Mouse (Mus musculus) kidney, embryonic 15.5 days (tissue): ENCODE data around the gene Dennd5b. TPM values are rescaled to one million over a fixed set of nuclear protein-coding genes. Genes with fewer than 3 reads are reported as not detected.
"Not testable (repeated sequence)": the region's sequence is repeated elsewhere in the genome, so short reads cannot be mapped to it uniquely, and the experiment has no call there.

Experiments
- ATAC-seq: fragments of 200-750 bp; cut with Nextera tagmentation; replicated peaks from 2 replicates; pipeline ENCODE4 v1.8.0; 2017; ENCODE audit warnings: moderate TSS enrichment; ENCODE audit not compliant: low FRiP score
- H3K27ac ChIP-seq: fragments of 300-500 bp; sonication (generic); 2 replicates; pipeline ENCODE4 v1.5.1; 2015; ENCODE audit warnings: mild to moderate bottlenecking, inconsistent platforms
- H3K27me3 ChIP-seq: fragments of 300-500 bp; sonication (generic); 2 replicates; pipeline ENCODE4 v1.6.1; 2015; ENCODE audit warnings: inconsistent platforms
- H3K36me3 ChIP-seq: fragments of 300-500 bp; sonication (generic); 2 replicates; pipeline ENCODE4 v1.6.1; 2015; ENCODE audit warnings: inconsistent platforms
- H3K4me1 ChIP-seq: fragments of 300-500 bp; sonication (generic); 2 replicates; pipeline ENCODE4 v1.6.1; 2015; ENCODE audit warnings: inconsistent platforms
- H3K4me2 ChIP-seq: fragments of 300-500 bp; sonication (generic); 2 replicates; pipeline ENCODE4 v1.6.1; 2015; ENCODE audit warnings: moderate library complexity, mild to moderate bottlenecking, inconsistent platforms
- H3K4me3 ChIP-seq: fragments of 300-500 bp; sonication (generic); replicated peaks from 2 replicates; pipeline ENCODE4 v1.5.1; 2015; ENCODE audit warnings: mild to moderate bottlenecking, inconsistent platforms
- H3K9ac ChIP-seq: fragments of 300-500 bp; sonication (generic); 2 replicates; pipeline ENCODE4 v1.6.1; 2015; ENCODE audit warnings: mild to moderate bottlenecking, inconsistent platforms
- H3K9me3 ChIP-seq: fragments of 300-500 bp; sonication (generic); replicated peaks from 2 replicates; pipeline ENCODE4 v1.6.1; 2016; ENCODE audit warnings: inconsistent platforms
- WGBS: fragments of 180-500 bp; shearing (Covaris S2); methylation state at CpG from one replicate; pipeline ENCODE4 v1.1.7; 2015; ENCODE audit warnings: mixed read lengths; 5-methylcytosine and 5-hydroxymethylcytosine counted together
- polyA plus RNA-seq: library from polyadenylated mRNA; unstranded; fragments of >200 nt; fragmentation: Nextera tagmentation; extraction: Ambion mirVana; gene quantifications from 2 replicates; pipeline ENCODE4 v1.2.1, GENCODE M21; 2015

Gene Dennd5b
- polyA plus RNA-seq, 1 experiment from 2014 or later: 9.6 TPM

GRCm38 (mm10) chr6:148942406-148942805, 159.1 kb downstream of the Dennd5b start:
- Histone ChIP-seq H3K4me3 (no peak overlapping the region), H3K4me1 (peaks cover 40% of the 10 kb centered on the region), H3K27ac (no peak overlapping the region), H3K9ac (no peak overlapping the region), H3K36me3 (peaks cover 19% of the 10 kb centered on the region), H3K27me3 (no peaks in the 10 kb centered on the region), H3K9me3 (no peaks in the 10 kb centered on the region), H3K4me2 (no peak overlapping the region; the same call in 1 of the 2 replicates)
- ATAC-seq: no peak
- WGBS: 79% methylated on average over 4 of the region's 4 CpGs

- 63% methylated on average over 5 of the region's 5 CpGs for WGBS
- H3K4me2 ChIP-seq: no peak overlapping the region
Observed at GRCm38 (mm10) chr6:148941880-148942279, 159.6 kb downstream of the Dennd5b start.

GRCm38 (mm10) chr6:148940383-148940782, 161.1 kb downstream of the Dennd5b start:
- not testable (repeated sequence) for H3K27me3 ChIP-seq, ATAC-seq, H3K27ac ChIP-seq, H3K4me3 ChIP-seq, H3K9ac ChIP-seq, H3K4me2 ChIP-seq, H3K9me3 ChIP-seq
- 75% methylated on average over 2 of the region's 3 CpGs for WGBS
- Histone ChIP-seq H3K36me3 (peaks cover 19% of the 10 kb centered on the region), H3K4me1 (peaks cover 44% of the 10 kb centered on the region)

More at GRCm38 (mm10) chr6:148941880-148942279, 159.6 kb downstream of the Dennd5b start:
- Histone ChIP-seq H3K4me3 (no peak overlapping the region), H3K9me3 (no peaks in the 10 kb centered on the region), H3K27me3 (no peaks in the 10 kb centered on the region), H3K9ac (no peak overlapping the region), H3K36me3 (peaks cover 19% of the 10 kb centered on the region), H3K27ac (0 out of 2 replicates have a peak overlapping the region, but pooled peaks have one; percentile 37), H3K4me1 (peaks cover 35% of the 10 kb centered on the region)
- ATAC-seq: no peak

Other genes starting within 250 kb of the Dennd5b start
- 17.1 and 19.5 TPM in 2 replicates for gene Caprin2, start 205.4 kb downstream of the Dennd5b start, polyA plus RNA-seq
- gene Sinhcaf, start 155.2 kb downstream of the Dennd5b start, polyA plus RNA-seq: 144 and 158 TPM in 2 replicates
- not detected in 2 replicates for gene Gm10203, start 28.5 kb upstream of the Dennd5b start, polyA plus RNA-seq
- 20.4 and 21.8 TPM in 2 replicates for gene Etfbkmt, start 38.2 kb upstream of the Dennd5b start, polyA plus RNA-seq
- gene Amn1, start 87.0 kb upstream of the Dennd5b start, polyA plus RNA-seq: 31.2 and 35.7 TPM in 2 replicates
- 54.9 and 61.5 TPM in 2 replicates for gene Resf1, start 207.7 kb upstream of the Dennd5b start, polyA plus RNA-seq